Mouse (Mus musculus) liver, embryonic 14.5 days (tissue): ENCODE results near the gene Tmem191c.

ENCODE experiments used
- CTCF ChIP-seq: IDR thresholded peaks from 2 replicates; pipeline ENCODE4 v1.5.1; 2016; ENCODE audit warnings: antibody characterized with exemption, low read depth, control low read depth
- EP300 ChIP-seq: IDR thresholded peaks from 2 replicates; pipeline ENCODE4 v1.6.1; 2016; ENCODE audit warnings: antibody characterized with exemption, low read depth

DNA sequence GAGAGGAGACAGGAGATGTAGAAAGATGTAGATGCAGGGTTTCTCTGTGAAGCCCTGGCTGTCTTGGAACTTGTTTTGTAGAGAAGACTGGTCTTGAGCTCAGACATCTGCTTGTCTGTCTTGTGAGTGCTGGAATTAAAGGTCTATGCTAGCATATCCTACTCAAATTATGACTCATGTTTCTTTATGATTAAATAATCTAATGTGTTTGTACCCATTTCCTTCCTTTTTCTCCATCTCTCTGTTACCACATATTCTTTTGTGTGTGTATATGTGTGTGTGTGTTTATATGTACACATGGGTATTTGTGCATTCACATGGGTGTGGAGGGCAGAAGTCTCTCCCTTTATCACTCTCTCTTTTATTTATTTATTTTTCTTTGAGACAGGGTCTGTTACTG lies 49.4 kb upstream of the Tmem191c start:
- TF ChIP-seq EP300 (no peak), CTCF (no peak)
